Mouse (Mus musculus) CH12.LX (cell line): ENCODE data around the gene Sox1. TPM values are rescaled to one million over a fixed set of nuclear protein-coding genes. Genes with fewer than 3 reads are reported as not detected.

Experiments used
- DNase-seq: peaks from one replicate; pipeline ENCODE4 v3.0.0-alpha.2; 2013; ENCODE audit errors: extremely low read depth
- H3K27ac ChIP-seq: 2 replicates; pipeline ENCODE4 v1.5.1; 2012; ENCODE audit warnings: low read depth, mild to moderate bottlenecking, control low read depth, moderate library complexity; ENCODE audit not compliant: insufficient read depth
- H3K27me3 ChIP-seq: replicated peaks from 2 replicates; pipeline ENCODE3; 2012; ENCODE audit warnings: inconsistent platforms
- H3K36me3 ChIP-seq, 2 experiments: replicated peaks in 1 of 2; 2 replicates each; pipeline versions ENCODE3 to v1.6.1; 2012; ENCODE audit warnings: inconsistent platforms in 1 of 2, low read length in 1 of 2, mild to moderate bottlenecking in 1 of 2, mixed read lengths in 1 of 2, moderate library complexity in 1 of 2; ENCODE audit not compliant: control insufficient read depth in 1 of 2, insufficient read depth in 1 of 2
- H3K4me1 ChIP-seq, 2 experiments: 2 replicates each; pipeline ENCODE4 v1.6.1; 2012; ENCODE audit warnings: inconsistent platforms in 1 of 2, moderate library complexity in 1 of 2; ENCODE audit not compliant: insufficient read depth in 2 of 2, control insufficient read depth in 1 of 2
- H3K4me2 ChIP-seq: 2 replicates; pipeline ENCODE4 v1.6.1; 2012; ENCODE audit warnings: low read depth, mild to moderate bottlenecking, control low read depth; ENCODE audit not compliant: poor library complexity, insufficient read depth, severe bottlenecking
- H3K4me3 ChIP-seq, 3 experiments: fragments of 150-350 bp in 1 of 3; sonication (generic) in 1 of 3; replicated peaks in 1 of 3; 2 replicates each; pipeline versions ENCODE3 to v1.5.1; 2011 to 2012; ENCODE audit warnings: low read depth in 2 of 3, low read length in 2 of 3, mild to moderate bottlenecking in 2 of 3, moderate library complexity in 2 of 3, control low read depth in 1 of 3, improper control_type of control experiment in 1 of 3, inconsistent platforms in 1 of 3, mixed read lengths in 1 of 3; ENCODE audit not compliant: poor library complexity in 1 of 3
- H3K79me2 ChIP-seq: replicated peaks from 2 replicates; pipeline ENCODE4 v1.6.1; 2012; ENCODE audit warnings: mild to moderate bottlenecking, moderate library complexity; ENCODE audit not compliant: control insufficient read depth, poor library complexity, insufficient read depth, severe bottlenecking; ENCODE audit errors: extremely low read depth
- H3K9ac ChIP-seq: 2 replicates; pipeline ENCODE4 v1.6.1; 2012; ENCODE audit warnings: low read depth, mild to moderate bottlenecking, control low read depth, moderate library complexity; ENCODE audit not compliant: insufficient read depth
- H3K9me3 ChIP-seq: replicated peaks from 2 replicates; pipeline ENCODE3; 2012; ENCODE audit warnings: low read length, inconsistent platforms, mixed read lengths
- BHLHE40 ChIP-seq: IDR thresholded peaks from 2 replicates; pipeline ENCODE4 v1.6.1; 2011; ENCODE audit warnings: mild to moderate bottlenecking, low read depth, low read length, improper control_type of control experiment
- ELF1 ChIP-seq: IDR thresholded peaks from 2 replicates; pipeline ENCODE4 v1.6.1; 2014; ENCODE audit warnings: low read depth, mild to moderate bottlenecking, inconsistent platforms, low read length, improper control_type of control experiment
- EP300 ChIP-seq: IDR thresholded peaks from 2 replicates; pipeline ENCODE4 v1.6.1; 2011; ENCODE audit warnings: low read length, improper control_type of control experiment
- ETS1 ChIP-seq: conservative IDR thresholded peaks from 2 replicates; pipeline ENCODE4 v1.6.1; 2012; ENCODE audit warnings: low read depth, mild to moderate bottlenecking, inconsistent platforms, low read length, improper control_type of control experiment, moderate library complexity
- HCFC1 ChIP-seq: IDR thresholded peaks from 2 replicates; pipeline ENCODE4 v1.6.1; 2012; ENCODE audit warnings: low read depth, mild to moderate bottlenecking, inconsistent platforms, low read length, improper control_type of control experiment
- MAX ChIP-seq: IDR thresholded peaks from 2 replicates; pipeline ENCODE4 v1.6.1; 2011; ENCODE audit warnings: low read length, improper control_type of control experiment
- MEF2A ChIP-seq: IDR thresholded peaks from 2 replicates; pipeline ENCODE4 v1.6.1; 2014; ENCODE audit warnings: low read depth, mild to moderate bottlenecking, inconsistent platforms, low read length, improper control_type of control experiment, borderline replicate concordance
- NELFE ChIP-seq: IDR thresholded peaks from 2 replicates; pipeline ENCODE4 v1.6.1; 2011; ENCODE audit warnings: low read depth, low read length, improper control_type of control experiment
- NRF1 ChIP-seq: IDR thresholded peaks from 2 replicates; pipeline ENCODE4 v1.6.1; 2014; ENCODE audit warnings: low read depth, mild to moderate bottlenecking, inconsistent platforms, low read length, improper control_type of control experiment, moderate library complexity
- PAX5 ChIP-seq: IDR thresholded peaks from 2 replicates; pipeline ENCODE4 v1.6.1; 2012; ENCODE audit warnings: low read length, inconsistent platforms, mixed read lengths
- POLR2A ChIP-seq: IDR thresholded peaks from 2 replicates; pipeline ENCODE4 v1.6.1; 2011; ENCODE audit warnings: low read depth, mild to moderate bottlenecking, improper control_type of control experiment, low read length
- POLR2AphosphoS2 ChIP-seq: IDR thresholded peaks from 2 replicates; pipeline ENCODE4 v1.6.1; 2011; ENCODE audit warnings: low read depth, low read length, improper control_type of control experiment
- RCOR1 ChIP-seq: conservative IDR thresholded peaks from 2 replicates; pipeline ENCODE4 v1.6.1; 2012; ENCODE audit warnings: low read depth, mild to moderate bottlenecking, inconsistent platforms, low read length, improper control_type of control experiment
- TCF12 ChIP-seq: IDR thresholded peaks from 2 replicates; pipeline ENCODE4 v1.6.1; 2014; ENCODE audit warnings: low read depth, mild to moderate bottlenecking, inconsistent platforms, low read length, improper control_type of control experiment
- USF1 ChIP-seq: IDR thresholded peaks from 2 replicates; pipeline ENCODE4 v1.6.1; 2014; ENCODE audit warnings: low read depth, mild to moderate bottlenecking, inconsistent platforms, low read length, improper control_type of control experiment
- ZC3H11A ChIP-seq: IDR thresholded peaks from 2 replicates; pipeline ENCODE4 v1.6.1; 2012; ENCODE audit warnings: low read depth, mild to moderate bottlenecking, inconsistent platforms, low read length, improper control_type of control experiment
- ZKSCAN1 ChIP-seq: IDR thresholded peaks from 2 replicates; pipeline ENCODE4 v1.6.1; 2012; ENCODE audit warnings: low read depth, inconsistent platforms, low read length, improper control_type of control experiment, borderline replicate concordance
- ZMIZ1 ChIP-seq: IDR thresholded peaks from 2 replicates; pipeline ENCODE4 v1.6.1; 2012; ENCODE audit warnings: low read depth, mild to moderate bottlenecking, inconsistent platforms, low read length, improper control_type of control experiment
- dilution Hi-C: fragments of 300-500 bp; cut with MboI; formaldehyde crosslinking; loops from 2 replicates; pipeline ENCODE4 v1.14.3; 2020; ENCODE audit warnings: low sequenced_read_pairs; ENCODE audit not compliant: extremely low pct_unique_long_range_greater_than_20kb, extremely low pct_ligation_motif_present
- in situ Hi-C: fragments of 300-500 bp; cut with MboI; formaldehyde crosslinking; loops from 3 replicates; pipeline ENCODE4 v1.14.3; 2019; ENCODE audit warnings: low sequenced_read_pairs, low pct_ligation_motif_present, low pct_unique_long_range_greater_than_20kb, mixed read lengths
- polyA plus RNA-seq: library from polyadenylated mRNA; unstranded; fragments of >175 nt; gene quantifications from 2 replicates; pipeline ENCODE4 v1.2.1, GENCODE M21; 2012; ENCODE audit warnings: low read depth; ENCODE audit not compliant: insufficient read length
- total RNA-seq, 2 experiments: library from RNA; depleted of rRNA; stranded (reverse); fragments of 300-350 nt in 1 of 2; fragments of >200 nt in 1 of 2; gene quantifications; 2 replicates each; pipeline ENCODE4 v1.2.3; 2012 to 2014

Sox1 gene
- total and polyA plus RNA-seq, 3 experiments: not detected

- no peak overlapping the region for H3K4me3 ChIP-seq
- no peak overlapping the region for H3K4me2 ChIP-seq
- no peaks in the 10 kb centered on the region for H3K9me3 ChIP-seq
- no peak overlapping the region for H3K27ac ChIP-seq
- no peak overlapping the region for H3K9ac ChIP-seq
- in situ Hi-C loops (no loop called here), dilution Hi-C loops (no loop called here)
- H3K4me1 ChIP-seq: no peaks in the 10 kb centered on the region; a peak in 1 of 4 replicates
- DNase-seq: no peak
- TF ChIP-seq ZC3H11A (no peak), PAX5 (no peak), ELF1 (no peak), BHLHE40 (no peak), HCFC1 (no peak), USF1 (no peak), ETS1 (no peak), RCOR1 (no peak), POLR2A (no peak), ZMIZ1 (no peak)
- no peaks in the 10 kb centered on the region for H3K36me3 ChIP-seq
- H3K27me3 ChIP-seq: peaks cover 79% of the 10 kb centered on the region
- no peaks in the 10 kb centered on the region for H3K79me2 ChIP-seq
These were observed 37.5 kb downstream of the Sox1 start for GRCm38 (mm10) chr8:12432546-12432945.

- no peak overlapping the region for H3K27ac ChIP-seq
- no peaks in the 10 kb centered on the region for H3K9me3 ChIP-seq
- no peak overlapping the region for H3K4me2 ChIP-seq
- H3K4me1 ChIP-seq: no peaks in the 10 kb centered on the region; a peak in 1 of 4 replicates
- no peak overlapping the region for H3K9ac ChIP-seq
- in situ Hi-C loops: no loop called here
- no peak overlapping the region for H3K4me3 ChIP-seq
- dilution Hi-C loops: no loop called here
- TF ChIP-seq POLR2AphosphoS2: no peak
- no peak for TF ChIP-seq POLR2A
- TF ChIP-seq ELF1: no peak
- no peak for TF ChIP-seq ETS1
- TF ChIP-seq MAX: no peak
- TF ChIP-seq EP300: no peak
- no peak for TF ChIP-seq ZMIZ1
- no peak for TF ChIP-seq TCF12
- TF ChIP-seq NELFE: no peak
- no peak for DNase-seq
- H3K79me2 ChIP-seq: no peaks in the 10 kb centered on the region
- no peaks in the 10 kb centered on the region for H3K36me3 ChIP-seq
- peaks cover 68% of the 10 kb centered on the region for H3K27me3 ChIP-seq
These were observed 39.7 kb downstream of the Sox1 start for GRCm38 (mm10) chr8:12434771-12435170.

DNA sequence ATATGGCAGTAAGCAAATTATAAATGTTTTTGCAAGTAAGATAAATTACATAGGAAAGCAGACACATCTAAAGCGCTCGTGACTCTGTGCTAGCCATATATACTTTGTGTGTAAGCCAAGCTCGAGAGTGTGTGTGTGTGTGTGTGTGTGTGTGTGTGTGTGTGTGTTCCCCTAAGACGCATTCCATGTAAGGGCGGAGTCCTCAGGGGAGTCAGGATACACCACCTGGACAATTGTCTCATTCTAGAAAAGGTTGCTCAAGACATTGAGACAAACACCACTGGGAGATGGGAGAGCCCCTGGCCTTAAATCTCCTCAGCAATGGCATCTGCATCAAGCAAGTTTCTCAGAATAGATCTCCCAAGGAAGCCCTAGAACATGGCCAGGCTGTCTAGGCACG, 42.9 kb downstream of the Sox1 start:
- Histone ChIP-seq H3K27ac (no peak overlapping the region), H3K4me1 (no peaks in the 10 kb centered on the region; a peak in 1 of 4 replicates), H3K9ac (no peak overlapping the region), H3K79me2 (no peaks in the 10 kb centered on the region), H3K4me3 (no peak overlapping the region), H3K4me2 (no peak overlapping the region), H3K9me3 (peaks cover 7% of the 10 kb centered on the region), H3K27me3 (peaks cover 54% of the 10 kb centered on the region), H3K36me3 (no peaks in the 10 kb centered on the region)
- TF ChIP-seq ZKSCAN1 (no peak), NRF1 (no peak), MEF2A (no peak), RCOR1 (no peak)
- dilution Hi-C loops: no loop called here
- in situ Hi-C loops: no loop called here
- no peak for DNase-seq
